Mouse (Mus musculus): ENCODE results near the gene 4930402H24Rik.

DNA sequence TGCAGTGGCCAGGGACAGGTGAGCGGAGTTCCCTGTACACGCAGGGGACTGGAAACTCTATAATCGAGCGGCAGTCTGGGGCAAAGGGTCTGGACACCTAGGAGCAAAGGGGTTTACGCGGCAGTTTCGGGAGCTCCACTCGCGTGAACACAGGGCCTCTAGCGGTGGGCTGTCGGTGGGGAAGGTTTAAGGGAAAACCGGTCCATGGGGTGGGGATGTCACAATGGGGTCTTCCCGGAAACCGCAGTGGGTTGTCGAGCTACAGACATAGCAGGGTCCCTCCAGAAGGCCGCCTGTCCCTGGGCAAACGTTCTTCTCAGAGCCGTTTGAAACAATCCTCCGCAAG is 66.7 kb downstream of the 4930402H24Rik start:
- TF ChIP-seq CTCF (IDR thresholded peaks at IDR 0.05; ENCODE audit: control insufficient read depth, insufficient read depth, insufficient read length), result no peak
- no peak for TF ChIP-seq USF1 (IDR thresholded peaks at IDR 0.05; ENCODE audit: low read depth)
- no peak for TF ChIP-seq MAX (IDR thresholded peaks at IDR 0.05)
- TF ChIP-seq MYOD1 (IDR thresholded peaks at IDR 0.05; ENCODE audit: control insufficient read depth, insufficient read length, low read depth), result no peak
- no peak for TF ChIP-seq MYOG (IDR thresholded peaks at IDR 0.05; ENCODE audit: control insufficient read depth, extremely low read depth, insufficient read length)
